33 mouse cellular contexts compared by ENCODE assay signal in the genomic region with DNA sequence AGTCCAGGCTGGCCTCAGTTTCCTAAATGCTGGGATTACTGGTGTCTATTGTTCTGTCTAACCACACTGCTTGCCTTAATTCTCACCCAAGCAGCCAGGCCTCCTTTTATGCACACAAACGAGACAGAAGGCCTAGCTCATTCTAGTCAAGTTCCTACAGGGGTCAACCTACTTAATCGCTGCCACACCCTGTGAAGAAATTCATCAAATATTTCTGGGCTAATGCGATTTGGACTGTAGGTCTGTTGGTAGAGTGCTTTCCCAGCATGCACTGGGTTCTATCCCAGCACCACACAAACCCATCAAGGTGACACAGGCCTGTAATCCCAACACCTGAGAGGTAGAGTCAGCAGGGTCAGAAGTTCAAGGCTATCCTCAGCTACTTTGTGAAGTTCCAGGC. TPM values are rescaled to one million over a fixed set of nuclear protein-coding genes. Genes with fewer than 3 reads are reported as not detected.
DNase-seq lines count a peak whose midpoint lies in the region; ATAC-seq and TF ChIP-seq lines count a peak whose summit lies in the region.
"Had no signal": no experiment of that assay in that cellular context is flagged by ENCODE, and none has a peak within 500 bp of the region (broad histone marks: within the 10 kb centered on the region; RNA-seq: fewer than 3 reads in every experiment).

No protein-coding gene starts in this region.

- no peak overlapping the region for H3K4me2 ChIP-seq in hindbrain, embryonic 11.5 days (replicated peaks; ENCODE audit: low read depth, low read length)
- H3K4me2 ChIP-seq: embryonic facial prominence, embryonic 15.5 days; forebrain, embryonic 12.5 days had no signal

- H3K9me3 ChIP-seq in ES-Bruce4 (replicated peaks; ENCODE audit: control insufficient read depth, insufficient read depth, low read length, poor library complexity, severe bottlenecking): no peaks in the 10 kb centered on the region
- H3K9me3 ChIP-seq in hindbrain, embryonic 11.5 days (ENCODE audit: control insufficient read depth, low read length): no peaks in the 10 kb centered on the region
- H3K9me3 ChIP-seq: embryonic facial prominence, embryonic 13.5 days; embryonic facial prominence, embryonic 15.5 days; forebrain, embryonic 10.5 days; forebrain, embryonic 12.5 days; G1E had no signal

- TF ChIP-seq POLR2A in ES-Bruce4 (IDR thresholded peaks at IDR 0.05; ENCODE audit: insufficient read depth, low read length): no peak

- peaks cover 6% of the 10 kb centered on the region for H3K4me1 ChIP-seq in ES-Bruce4 (ENCODE audit: control insufficient read depth, insufficient read depth, low read length)
- no peaks in the 10 kb centered on the region for H3K4me1 ChIP-seq in hindbrain, embryonic 11.5 days (replicated peaks; ENCODE audit: control insufficient read depth, insufficient read depth, low read length)

- H3K27ac ChIP-seq in ES-Bruce4 (ENCODE audit: insufficient read depth, low read length): 0 out of 2 replicates have a peak overlapping the region, but pooled peaks have one; percentile 18
- H3K27ac ChIP-seq in macrophage: peak overlapping the region; percentile 90; the same call in 1 of the 2 replicates
- H3K27ac ChIP-seq in hindbrain, embryonic 11.5 days (ENCODE audit: low read depth, low read length): no peak overlapping the region
- H3K27ac ChIP-seq: embryonic facial prominence, embryonic 13.5 days; embryonic facial prominence, embryonic 15.5 days; forebrain, embryonic 10.5 days; forebrain, embryonic 12.5 days had no signal

- no peak for TF ChIP-seq EP300 in ES-Bruce4 (IDR thresholded peaks at IDR 0.05; ENCODE audit: insufficient read depth, low read depth, low read length)

- 94% methylated on average over 3 of the region's 3 CpGs for WGBS in macrophage (ENCODE audit: missing documents)
- WGBS in hindbrain, embryonic 11.5 days: 84% methylated on average over 3 of the region's 3 CpGs

- H3K4me3 ChIP-seq in ES-Bruce4 (ENCODE audit: low read depth, low read length) (no peak overlapping the region), macrophage (ENCODE audit: inconsistent target) (no peak overlapping the region)
- no peak overlapping the region for H3K4me3 ChIP-seq in hindbrain, embryonic 11.5 days (ENCODE audit: low read depth, low read length)
- H3K4me3 ChIP-seq: embryonic facial prominence, embryonic 13.5 days; embryonic facial prominence, embryonic 15.5 days; erythroblast, embryonic 14.5 days; forebrain, embryonic 10.5 days; forebrain, embryonic 12.5 days had no signal

- no peak for ATAC-seq in hindbrain, embryonic 11.5 days (ENCODE audit: low FRiP score)
- ATAC-seq in CD4-positive, CD25-positive, alpha-beta regulatory T cell, adult 4 months: no peak
- ATAC-seq: activated CD4-positive, CD25-positive, alpha-beta regulatory T cell, adult 4 months; forebrain, embryonic 14.5 days; forebrain, embryonic 16.5 days; Patski had no signal

- H3K79me2 ChIP-seq in macrophage (ENCODE audit: inconsistent target): no peaks in the 10 kb centered on the region

- DNase-seq in ES-CJ7 (ENCODE audit: low read depth, low spot score) (peak; percentile 52), ZHBTc4 (ENCODE audit: low read depth, low spot score) (peak; percentile 67)
- DNase-seq in hindbrain, embryonic 11.5 days (ENCODE audit: low spot score): no peak
- no peak for DNase-seq in adrenal gland, postnatal 14 days
- DNase-seq in cerebellum, postnatal 14 days: no peak
- DNase-seq: adrenal gland, adult 8-10 months; adrenal gland, postnatal 25 days; cerebellum, adult 11-12 months; cerebellum, adult 2 months; cerebellum, adult 9-10 months; cerebellum, postnatal 10 days; cerebellum, postnatal 36 days; embryo, embryonic 11 days had no signal

- no peaks in the 10 kb centered on the region for H3K27me3 ChIP-seq in ES-Bruce4 (ENCODE audit: control insufficient read depth, insufficient read depth, low read length, poor library complexity, severe bottlenecking)
- no peaks in the 10 kb centered on the region for H3K27me3 ChIP-seq in hindbrain, embryonic 11.5 days (ENCODE audit: control insufficient read depth, insufficient read depth, low read length)
- H3K27me3 ChIP-seq: CH12.LX; embryonic facial prominence, embryonic 13.5 days; embryonic facial prominence, embryonic 15.5 days; Patski had no signal

- H3K9ac ChIP-seq in ES-Bruce4 (ENCODE audit: low read depth, poor library complexity, severe bottlenecking): no peak overlapping the region
- H3K9ac ChIP-seq in hindbrain, embryonic 11.5 days (ENCODE audit: low read depth, low read length): no peak overlapping the region
- H3K9ac ChIP-seq: embryonic facial prominence, embryonic 13.5 days; embryonic facial prominence, embryonic 15.5 days; forebrain, embryonic 12.5 days had no signal

- H3K36me3 ChIP-seq in ES-Bruce4 (ENCODE audit: control insufficient read depth, insufficient read depth, low read length, poor library complexity, severe bottlenecking): no peaks in the 10 kb centered on the region
- H3K36me3 ChIP-seq in macrophage (ENCODE audit: inconsistent target): no peaks in the 10 kb centered on the region
- no peaks in the 10 kb centered on the region for H3K36me3 ChIP-seq in hindbrain, embryonic 11.5 days (ENCODE audit: control insufficient read depth, insufficient read depth, low read length)
- H3K36me3 ChIP-seq: embryonic facial prominence, embryonic 13.5 days; embryonic facial prominence, embryonic 15.5 days; forebrain, embryonic 10.5 days; forebrain, embryonic 12.5 days; G1E had no signal

- TF ChIP-seq CTCF in ES-Bruce4 (IDR thresholded peaks at IDR 0.05; ENCODE audit: low read depth, low read length): no peak

RNA-seq across cellular contexts. Expression of a gene that starts 7.1 kb away (rescaled TPM):
- polyA plus RNA-seq in ES-Bruce4 (2011; ENCODE audit: insufficient read depth, insufficient read length, low read depth, missing spikeins) (17.3 and 27.3 TPM in 2 replicates), macrophage (2018) (11.2 to 30.9 TPM (median 23.0 TPM) in 3 replicates)
- 100 to 1,000 TPM in 19 of 26 experiments, 10 to 100 TPM in 7; 42.2 to 379 (median 140) TPM for total RNA-seq in macrophage (2018; cell fraction: chromatin; rRNA removed)
- total RNA-seq in macrophage (2018; cell fraction: cytosol; rRNA removed): 100 to 1,000 TPM in 3 of 26 experiments, 10 to 100 TPM in 23; 34.3 to 219 (median 64.3) TPM
- total RNA-seq in macrophage (2018; cell fraction: nucleus; rRNA removed): 100 to 1,000 TPM in 12 of 26 experiments, 10 to 100 TPM in 14; 38.6 to 381 (median 86.0) TPM
- polyA plus RNA-seq in hindbrain, embryonic 11.5 days (2014; fragmentation: Nextera tagmentation; extraction: Ambion mirVana): 0.26 and 0.33 TPM in 2 replicates
- polyA plus RNA-seq in CD4-positive, CD25-positive, alpha-beta regulatory T cell, adult 4 months (2017; shearing (Covaris generic)): 10 to 100 TPM; 16.0 to 20.5 TPM
- total RNA-seq in adrenal gland, postnatal 14 days (2021): 26.6 and 36.9 TPM in 2 replicates

RNA-seq across cellular contexts. Expression of a gene that starts 22.1 kb away (rescaled TPM):
- polyA plus RNA-seq in ES-Bruce4 (2011; ENCODE audit: insufficient read depth, insufficient read length, low read depth, missing spikeins) (0.82 and 1.1 TPM in 2 replicates), macrophage (2018) (not detected in 3 replicates)
- total RNA-seq in macrophage (2018; cell fraction: chromatin; rRNA removed): 1 to 10 TPM in 1 of 26 experiments, under 1 TPM in 3, not detected in 22; 0.53 to 1.4 (median 0.89) TPM
- total RNA-seq in macrophage (2018; cell fraction: cytosol; rRNA removed): under 1 TPM in 2 of 26 experiments, not detected in 24; 0.11 to 0.14 TPM
- total RNA-seq in macrophage (2018; cell fraction: nucleus; rRNA removed): under 1 TPM in 5 of 26 experiments, not detected in 21; 0.54 to 0.77 (median 0.65) TPM
- 0.17 TPM in 1 of 2 replicates, not detected in the other for polyA plus RNA-seq in hindbrain, embryonic 11.5 days (2014; fragmentation: Nextera tagmentation; extraction: Ambion mirVana)
- polyA plus RNA-seq in CD4-positive, CD25-positive, alpha-beta regulatory T cell, adult 4 months (2017; shearing (Covaris generic)): not detected
- 0.59 TPM in 1 of 2 replicates, not detected in the other for total RNA-seq in adrenal gland, postnatal 14 days (2021)
- total RNA-seq: adrenal gland, adult 18-20 months; adrenal gland, postnatal 4 days; common myeloid progenitor, adult 5-6 weeks; G1E had no signal
- polyA plus RNA-seq: activated CD4-positive, CD25-positive, alpha-beta regulatory T cell, adult 4 months; C2C12; embryonic facial prominence, embryonic 11.5 days; erythroblast, embryonic 14.5 days; forebrain, embryonic 10.5 days; G1E had no signal

RNA-seq across cellular contexts. Expression of a gene that starts 31.4 kb away (rescaled TPM):
- polyA plus RNA-seq in ES-Bruce4 (2011; ENCODE audit: insufficient read depth, insufficient read length, low read depth, missing spikeins): not detected in 2 replicates
- 10 to 100 TPM in 1 of 26 experiments, 1 to 10 TPM in 25; 2.7 to 11.9 (median 5.6) TPM for total RNA-seq in macrophage (2018; cell fraction: chromatin; rRNA removed)
- total RNA-seq in macrophage (2018; cell fraction: cytosol; rRNA removed): 1 to 10 TPM in 1 of 26 experiments, under 1 TPM in 25; 0.20 to 1.1 (median 0.32) TPM
- 1 to 10 TPM; 1.7 to 7.0 (median 3.7) TPM for total RNA-seq in macrophage (2018; cell fraction: nucleus; rRNA removed)
- polyA plus RNA-seq in macrophage (2018): 0.18 to 0.82 TPM (median 0.22 TPM) in 3 replicates
- not detected in 2 replicates for polyA plus RNA-seq in hindbrain, embryonic 11.5 days (2014; fragmentation: Nextera tagmentation; extraction: Ambion mirVana)
- not detected for polyA plus RNA-seq in CD4-positive, CD25-positive, alpha-beta regulatory T cell, adult 4 months (2017; shearing (Covaris generic))
- total RNA-seq in adrenal gland, postnatal 14 days (2021): 0.33 and 0.38 TPM in 2 replicates
- total RNA-seq: adrenal gland, adult 18-20 months; adrenal gland, postnatal 25 days; common myeloid progenitor, adult 5-6 weeks had no signal
- polyA plus RNA-seq: C2C12; embryonic facial prominence, embryonic 11.5 days; embryonic facial prominence, embryonic 13.5 days; embryonic facial prominence, embryonic 15.5 days; erythroblast, embryonic 14.5 days; forebrain, embryonic 10.5 days; forebrain, embryonic 12.5 days; forebrain, embryonic 14.5 days; frontal cortex, adult 2 months; Patski had no signal

RNA-seq across cellular contexts. Expression of a gene that starts 33.1 kb away (rescaled TPM):
- polyA plus RNA-seq in ES-Bruce4 (2011; ENCODE audit: insufficient read depth, insufficient read length, low read depth, missing spikeins) (17.1 and 23.2 TPM in 2 replicates), macrophage (2018) (not detected in 3 replicates)
- not detected for total RNA-seq in macrophage (2018; cell fraction: chromatin; rRNA removed)
- total RNA-seq in macrophage (2018; cell fraction: cytosol; rRNA removed): not detected
- total RNA-seq in macrophage (2018; cell fraction: nucleus; rRNA removed): 1 to 10 TPM in 1 of 26 experiments, not detected in 25; 1.5 TPM
- 0.59 and 0.63 TPM in 2 replicates for polyA plus RNA-seq in hindbrain, embryonic 11.5 days (2014; fragmentation: Nextera tagmentation; extraction: Ambion mirVana)
- not detected for polyA plus RNA-seq in CD4-positive, CD25-positive, alpha-beta regulatory T cell, adult 4 months (2017; shearing (Covaris generic))
- 1.4 TPM in 1 of 2 replicates, not detected in the other for total RNA-seq in adrenal gland, postnatal 14 days (2021)
- total RNA-seq: common myeloid progenitor, adult 5-6 weeks; G1E had no signal
- polyA plus RNA-seq: activated CD4-positive, CD25-positive, alpha-beta regulatory T cell, adult 4 months; C2C12; cerebellum, adult 2 months; erythroblast, embryonic 14.5 days; forebrain, embryonic 14.5 days; forebrain, embryonic 16.5 days; frontal cortex, adult 2 months; G1E had no signal

RNA-seq across cellular contexts. Expression of a gene that starts 58.1 kb away (rescaled TPM):
- polyA plus RNA-seq in ES-Bruce4 (2011; ENCODE audit: insufficient read depth, insufficient read length, low read depth, missing spikeins): not detected in 2 replicates
- total RNA-seq in macrophage (2018; cell fraction: chromatin; rRNA removed): under 1 TPM in 10 of 26 experiments, not detected in 16; 0.18 to 0.30 (median 0.22) TPM
- total RNA-seq in macrophage (2018; cell fraction: cytosol; rRNA removed): under 1 TPM in 25 of 26 experiments, not detected in 1; 0.05 to 0.69 (median 0.23) TPM
- under 1 TPM in 16 of 26 experiments, not detected in 10; 0.17 to 0.87 (median 0.36) TPM for total RNA-seq in macrophage (2018; cell fraction: nucleus; rRNA removed)
- 0.23 TPM in 2 of 3 replicates, not detected in the other for polyA plus RNA-seq in macrophage (2018)
- not detected in 2 replicates for polyA plus RNA-seq in hindbrain, embryonic 11.5 days (2014; fragmentation: Nextera tagmentation; extraction: Ambion mirVana)
- not detected for polyA plus RNA-seq in CD4-positive, CD25-positive, alpha-beta regulatory T cell, adult 4 months (2017; shearing (Covaris generic))
- total RNA-seq in adrenal gland, postnatal 14 days (2021): not detected in 2 replicates
- total RNA-seq: adrenal gland, adult 18-20 months; adrenal gland, adult 8-10 months; adrenal gland, postnatal 25 days; adrenal gland, postnatal 4 days; common myeloid progenitor, adult 5-6 weeks had no signal
- polyA plus RNA-seq: activated CD4-positive, CD25-positive, alpha-beta regulatory T cell, adult 4 months; C2C12; cerebellum, adult 2 months; embryonic facial prominence, embryonic 11.5 days; erythroblast, embryonic 14.5 days; forebrain, embryonic 10.5 days; forebrain, embryonic 12.5 days; forebrain, embryonic 14.5 days; forebrain, embryonic 16.5 days; frontal cortex, adult 2 months; G1E had no signal

Comparison
In these comparisons a context has a peak if more than half of its experiments do, and no peak if none do; other contexts are left out.
1. DNase-seq: peak in ES-CJ7 (single experiment) and ZHBTc4 (single experiment); none in hindbrain, embryonic 11.5 days (single experiment), adrenal gland, postnatal 14 days (single experiment) and cerebellum, postnatal 14 days (0 of 2).